ENCODE assay signal across 25 mouse cellular contexts in genomic region chr13:52249492-52249891, GRCm38 (mm10).
"Had no signal": no experiment of that assay in that cellular context is flagged by ENCODE, and none has a peak within 500 bp of the region (broad histone marks: within the 10 kb centered on the region; RNA-seq: fewer than 3 reads in every experiment).

No protein-coding gene starts in this region.

- H3K4me1 ChIP-seq: heart, embryonic 10.5 days; heart, embryonic 12.5 days; hindbrain, embryonic 13.5 days; hindbrain, embryonic 15.5 days; kidney, embryonic 15.5 days; limb, embryonic 10.5 days; limb, embryonic 12.5 days; liver, embryonic 13.5 days had no signal

- H3K27me3 ChIP-seq: heart, embryonic 12.5 days; hindbrain, embryonic 15.5 days; limb, embryonic 12.5 days; liver, embryonic 13.5 days had no signal

- H3K4me2 ChIP-seq: heart, embryonic 12.5 days; hindbrain, embryonic 13.5 days; hindbrain, embryonic 15.5 days; kidney, embryonic 15.5 days; limb, embryonic 12.5 days; liver, embryonic 11.5 days; liver, embryonic 13.5 days had no signal

- H3K9ac ChIP-seq: heart, embryonic 12.5 days; hindbrain, embryonic 13.5 days; hindbrain, embryonic 15.5 days; kidney, embryonic 15.5 days; limb, embryonic 12.5 days; liver, embryonic 13.5 days had no signal

- H3K4me3 ChIP-seq: gastrocnemius, adult 2 months; heart, embryonic 10.5 days; heart, embryonic 12.5 days; hindbrain, embryonic 13.5 days; hindbrain, embryonic 15.5 days; kidney, embryonic 15.5 days; left cerebral cortex, adult 2 months; limb, embryonic 10.5 days; limb, embryonic 12.5 days; liver, embryonic 13.5 days had no signal

- ATAC-seq: hindbrain, postnatal 0 days; intestine, embryonic 16.5 days had no signal

- H3K9me3 ChIP-seq: heart, embryonic 10.5 days; heart, embryonic 12.5 days; hindbrain, embryonic 13.5 days; hindbrain, embryonic 15.5 days; kidney, embryonic 15.5 days; limb, embryonic 10.5 days; limb, embryonic 12.5 days; liver, embryonic 13.5 days had no signal

- DNase-seq: gastrocnemius, adult 2 months; gastrocnemius, postnatal 10 days; gastrocnemius, postnatal 25 days; heart, adult 18-20 months; heart, postnatal 10 days; kidney, adult 11 months; kidney, adult 2 months; kidney, adult 9 months; kidney, postnatal 14 days; kidney, postnatal 36 days; layer of hippocampus, adult 9-11 months; liver; liver, embryonic 13.5 days had no signal

- H3K36me3 ChIP-seq: heart, embryonic 10.5 days; heart, embryonic 12.5 days; hindbrain, embryonic 13.5 days; hindbrain, embryonic 15.5 days; kidney, embryonic 15.5 days; limb, embryonic 10.5 days; limb, embryonic 12.5 days; liver, embryonic 13.5 days had no signal

- H3K27ac ChIP-seq: gastrocnemius, adult 2 months; heart, embryonic 10.5 days; hindbrain, embryonic 13.5 days; hindbrain, embryonic 15.5 days; hindbrain, postnatal 0 days; kidney, embryonic 15.5 days; kidney, postnatal 0 days; left cerebral cortex, adult 2 months; limb, embryonic 10.5 days; limb, embryonic 12.5 days; liver, embryonic 13.5 days had no signal
